Comparison of ENCODE assay signal across 26 mouse cellular contexts in the genomic region with DNA sequence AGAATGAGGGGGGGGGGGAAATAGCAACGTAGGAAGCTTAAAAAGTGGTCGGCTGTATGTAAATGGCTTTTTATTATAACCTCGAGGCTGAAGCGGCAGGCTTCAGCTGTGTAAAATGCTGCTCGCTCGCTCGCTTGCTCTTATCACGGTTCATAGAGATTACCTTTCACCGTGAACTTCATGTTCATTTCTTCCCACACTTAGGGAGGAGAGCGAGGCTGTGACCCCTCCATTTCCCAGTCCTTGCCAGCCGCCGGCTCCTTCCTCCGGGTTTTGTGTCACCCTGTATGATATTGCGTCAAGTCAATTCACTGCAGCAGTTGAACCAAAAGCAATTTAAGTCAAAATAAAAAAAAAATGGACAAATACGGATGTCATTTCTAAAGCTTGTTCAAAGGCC.
DNase-seq lines count a peak whose midpoint lies in the region; ATAC-seq and TF ChIP-seq lines count a peak whose summit lies in the region.
"Had no signal": no experiment of that assay in that cellular context is flagged by ENCODE, and none has a peak within 500 bp of the region (broad histone marks: within the 10 kb centered on the region; RNA-seq: fewer than 3 reads in every experiment).

No protein-coding gene starts in this region.

- WGBS in heart, embryonic 12.5 days, result 32% methylated on average over 15 of the region's 15 CpGs
- WGBS in heart, postnatal 0 days, result 21% methylated on average over 15 of the region's 15 CpGs
- WGBS in lung, postnatal 0 days, result 51% methylated on average over 15 of the region's 15 CpGs

- 0 out of 2 replicates have a peak, but pooled peaks cover 3% of the 10 kb centered on the region for H3K27me3 ChIP-seq in heart, embryonic 12.5 days (replicated peaks)
- H3K27me3 ChIP-seq in heart, postnatal 0 days (ENCODE audit: control insufficient read depth, insufficient read depth, low read length), result no peaks in the 10 kb centered on the region
- H3K27me3 ChIP-seq in lung, postnatal 0 days (replicated peaks; ENCODE audit: insufficient read depth, low read length), result no peaks in the 10 kb centered on the region
- H3K27me3 ChIP-seq: embryonic facial prominence, embryonic 13.5 days; limb, embryonic 12.5 days; liver, embryonic 15.5 days; midbrain, embryonic 12.5 days had no signal

- H3K4me3 ChIP-seq in heart, embryonic 12.5 days, result no peak overlapping the region
- H3K4me3 ChIP-seq in heart, postnatal 0 days (ENCODE audit: low read depth, low read length), result 0 out of 2 replicates have a peak overlapping the region, but pooled peaks have one; percentile 2
- no peak overlapping the region for H3K4me3 ChIP-seq in lung, postnatal 0 days (ENCODE audit: low read depth, low read length)
- H3K4me3 ChIP-seq: embryonic facial prominence, embryonic 13.5 days; forebrain, embryonic 10.5 days; layer of hippocampus, adult 2 months; left cerebral cortex, adult 2 months; limb, embryonic 12.5 days; liver, embryonic 15.5 days; midbrain, embryonic 12.5 days; neural tube, embryonic 15.5 days had no signal

- H3K4me1 ChIP-seq in heart, embryonic 12.5 days (replicated peaks), result peaks cover 6% of the 10 kb centered on the region
- peaks cover 14% of the 10 kb centered on the region for H3K4me1 ChIP-seq in heart, postnatal 0 days (ENCODE audit: control insufficient read depth, insufficient read depth)
- H3K4me1 ChIP-seq in lung, postnatal 0 days (ENCODE audit: insufficient read depth, low read depth, low read length), result no peaks in the 10 kb centered on the region
- H3K4me1 ChIP-seq: embryonic facial prominence, embryonic 13.5 days; liver, embryonic 15.5 days had no signal

- DNase-seq in heart, postnatal 14 days, result no peak
- DNase-seq in heart, postnatal 0 days (ENCODE audit: low spot score), result no peak
- DNase-seq in heart, adult 8-10 months (ENCODE audit: low spot score), result no peak
- peak; percentile 23 for DNase-seq in lung, postnatal 0 days (ENCODE audit: low spot score)
- DNase-seq in lung, postnatal 36 days, result no peak
- DNase-seq: adrenal gland, postnatal 25 days; cerebellum, adult 18-20 months; cerebellum, postnatal 10 days; kidney, adult 9 months; kidney, postnatal 36 days; lung, embryonic 14.5 days; retina, postnatal 1 day; right cerebral cortex, postnatal 14 days; thymus, postnatal 4 days had no signal

- H3K9me3 ChIP-seq in heart, embryonic 12.5 days (replicated peaks), result no peaks in the 10 kb centered on the region
- H3K9me3 ChIP-seq in heart, postnatal 0 days (replicated peaks; ENCODE audit: control insufficient read depth, low read length), result no peaks in the 10 kb centered on the region
- H3K9me3 ChIP-seq in lung, postnatal 0 days (ENCODE audit: low read length), result no peaks in the 10 kb centered on the region
- H3K9me3 ChIP-seq: embryonic facial prominence, embryonic 13.5 days; forebrain, embryonic 10.5 days; limb, embryonic 12.5 days; liver, embryonic 15.5 days; midbrain, embryonic 12.5 days; neural tube, embryonic 15.5 days had no signal

- no peak for ATAC-seq in heart, embryonic 12.5 days (ENCODE audit: insufficient number of reproducible peaks, low FRiP score)
- ATAC-seq in heart, postnatal 0 days (ENCODE audit: insufficient read depth, low read depth), result no peak
- ATAC-seq in lung, postnatal 0 days, result no peak
- ATAC-seq: CD4-positive, CD25-positive, alpha-beta regulatory T cell, adult 4 months; forebrain, embryonic 16.5 days; intestine, embryonic 16.5 days had no signal

- H3K4me2 ChIP-seq in heart, embryonic 12.5 days, result peak overlapping the region; percentile 47
- H3K4me2 ChIP-seq in heart, postnatal 0 days (ENCODE audit: low read depth, low read length), result peak overlapping the region; percentile 44
- H3K4me2 ChIP-seq in lung, postnatal 0 days (replicated peaks; ENCODE audit: low read depth, low read length), result no peak overlapping the region
- H3K4me2 ChIP-seq: embryonic facial prominence, embryonic 13.5 days; limb, embryonic 12.5 days; liver, embryonic 15.5 days; lung, embryonic 14.5 days; midbrain, embryonic 12.5 days; neural tube, embryonic 15.5 days had no signal

- no peak overlapping the region for H3K9ac ChIP-seq in heart, embryonic 12.5 days
- H3K9ac ChIP-seq in heart, postnatal 0 days (replicated peaks; ENCODE audit: low read depth, low read length), result no peak overlapping the region
- H3K9ac ChIP-seq in lung, postnatal 0 days (replicated peaks; ENCODE audit: low read depth), result no peak overlapping the region
- H3K9ac ChIP-seq: embryonic facial prominence, embryonic 13.5 days; limb, embryonic 12.5 days; liver, embryonic 15.5 days; lung, embryonic 14.5 days; midbrain, embryonic 12.5 days; neural tube, embryonic 15.5 days had no signal

- no peaks in the 10 kb centered on the region for H3K36me3 ChIP-seq in heart, embryonic 12.5 days
- no peaks in the 10 kb centered on the region for H3K36me3 ChIP-seq in heart, postnatal 0 days (replicated peaks; ENCODE audit: control insufficient read depth, insufficient read depth, low read length)
- no peaks in the 10 kb centered on the region for H3K36me3 ChIP-seq in lung, postnatal 0 days (ENCODE audit: insufficient read depth, low read length)
- H3K36me3 ChIP-seq: embryonic facial prominence, embryonic 13.5 days; forebrain, embryonic 10.5 days; limb, embryonic 12.5 days; liver, embryonic 15.5 days; midbrain, embryonic 12.5 days; neural tube, embryonic 15.5 days had no signal

- intact Hi-C loops in heart, postnatal 14 days (cut with DNase I), result no loop called here

- H3K27ac ChIP-seq in heart, embryonic 12.5 days (ENCODE audit: poor library complexity, severe bottlenecking), result no peak overlapping the region
- no peak overlapping the region for H3K27ac ChIP-seq in heart, postnatal 0 days (ENCODE audit: low read depth)
- H3K27ac ChIP-seq in lung, postnatal 0 days (ENCODE audit: low read length), result no peak overlapping the region
- H3K27ac ChIP-seq: embryonic facial prominence, embryonic 13.5 days; forebrain, embryonic 10.5 days; layer of hippocampus, adult 2 months; left cerebral cortex, adult 2 months; limb, embryonic 12.5 days; liver, embryonic 15.5 days; midbrain, embryonic 12.5 days; neural tube, embryonic 15.5 days had no signal

- no peak for TF ChIP-seq CTCF in heart, postnatal 0 days (IDR thresholded peaks at IDR 0.05; ENCODE audit: low read depth)
- no peak for TF ChIP-seq CTCF in lung, postnatal 0 days (IDR thresholded peaks at IDR 0.05)

- no peak for TF ChIP-seq EP300 in heart, postnatal 0 days (IDR thresholded peaks at IDR 0.05; ENCODE audit: low read depth)
- TF ChIP-seq EP300 in lung, postnatal 0 days (IDR thresholded peaks at IDR 0.05), result no peak
